Mouse (Mus musculus) kidney, postnatal 0 days (tissue): Measurements from ENCODE around the gene Bzw1. TPM values are rescaled to one million over a fixed set of nuclear protein-coding genes. Genes with fewer than 3 reads are reported as not detected.

Source experiments
- ATAC-seq: fragments of 200-750 bp; cut with Nextera tagmentation; replicated peaks from 2 replicates; pipeline ENCODE4 v1.8.0; 2017; ENCODE audit warnings: low read depth, moderate number of reproducible peaks, moderate TSS enrichment, moderate library complexity; ENCODE audit not compliant: low FRiP score
- DNase-seq: peaks from one replicate; pipeline ENCODE4 v3.0.0-alpha.2; 2016; ENCODE audit warnings: low spot score
- H3K27ac ChIP-seq: fragments of 300-500 bp; sonication (generic); 2 replicates; pipeline ENCODE4 v1.5.1; 2014; ENCODE audit warnings: mild to moderate bottlenecking
- H3K27me3 ChIP-seq: fragments of 300-500 bp; sonication (generic); 2 replicates; pipeline ENCODE4 v1.6.1; 2014; ENCODE audit warnings: low read length, mixed read lengths; ENCODE audit not compliant: insufficient read depth
- H3K36me3 ChIP-seq: fragments of 300-500 bp; sonication (generic); 2 replicates; pipeline ENCODE4 v1.6.1; 2014; ENCODE audit warnings: low read length, mixed read lengths; ENCODE audit not compliant: insufficient read depth
- H3K4me1 ChIP-seq: fragments of 300-500 bp; sonication (generic); replicated peaks from 2 replicates; pipeline ENCODE4 v1.6.1; 2014; ENCODE audit warnings: antibody characterized with exemption, low read length, mixed read lengths; ENCODE audit not compliant: insufficient read depth
- H3K4me2 ChIP-seq: fragments of 300-500 bp; sonication (generic); 2 replicates; pipeline ENCODE4 v1.6.1; 2014; ENCODE audit warnings: mild to moderate bottlenecking, low read length, moderate library complexity, mixed read lengths
- H3K4me3 ChIP-seq: fragments of 300-500 bp; sonication (generic); replicated peaks from 2 replicates; pipeline ENCODE4 v1.5.1; 2014; ENCODE audit warnings: low read depth, low read length
- H3K9ac ChIP-seq: fragments of 300-500 bp; sonication (generic); 2 replicates; pipeline ENCODE4 v1.6.1; 2014; ENCODE audit warnings: low read depth, low read length
- H3K9me3 ChIP-seq: fragments of 300-500 bp; sonication (generic); replicated peaks from 2 replicates; pipeline ENCODE4 v1.6.1; 2016; ENCODE audit warnings: low read length, inconsistent platforms, mixed read lengths
- CTCF ChIP-seq: IDR thresholded peaks from 2 replicates; pipeline ENCODE4 v1.5.1; 2016; ENCODE audit warnings: antibody characterized with exemption, low read depth, mild to moderate bottlenecking, moderate library complexity
- WGBS: fragments of 180-500 bp; shearing (Covaris S2); extraction: QIAGEN DNeasy Blood & Tissue Kit; methylation state at CpG from one replicate; pipeline ENCODE4 v1.1.7; 2014; 5-methylcytosine and 5-hydroxymethylcytosine counted together
- polyA plus RNA-seq: library from polyadenylated mRNA; unstranded; fragments of >200 nt; fragmentation: Nextera tagmentation; extraction: Ambion mirVana; gene quantifications from 2 replicates; pipeline ENCODE4 v1.2.1, GENCODE M21; 2015

The Bzw1 gene
- polyA plus RNA-seq, 1 experiment from 2014 or later: 316 TPM

- ATAC-seq (no peak), DNase-seq (no peak)
- Histone ChIP-seq H3K4me2 (no peak overlapping the region), H3K27me3 (no peaks in the 10 kb centered on the region), H3K4me1 (0 out of 2 replicates have a peak, but pooled peaks cover 3% of the 10 kb centered on the region), H3K9ac (no peak overlapping the region), H3K27ac (no peak overlapping the region), H3K4me3 (no peak overlapping the region), H3K9me3 (no peaks in the 10 kb centered on the region), H3K36me3 (peaks cover 30% of the 10 kb centered on the region)
- TF ChIP-seq CTCF: no peak
- 92% methylated on average over 3 of the region's 3 CpGs for WGBS
These were observed 2.6 kb downstream of the Bzw1 start for GRCm38 (mm10) chr1:58395341-58395740.

- no peak overlapping the region for H3K27ac ChIP-seq
- H3K4me1 ChIP-seq: 0 out of 2 replicates have a peak, but pooled peaks cover 3% of the 10 kb centered on the region
- H3K27me3 ChIP-seq: no peaks in the 10 kb centered on the region
- H3K4me2 ChIP-seq: no peak overlapping the region
- WGBS: 100% methylated on average over 1 of the region's 1 CpGs
- no peak overlapping the region for H3K9ac ChIP-seq
- peak; percentile 48 for TF ChIP-seq CTCF
- no peaks in the 10 kb centered on the region for H3K9me3 ChIP-seq
- no peak for DNase-seq
- no peak overlapping the region for H3K4me3 ChIP-seq
- peaks cover 39% of the 10 kb centered on the region for H3K36me3 ChIP-seq
- ATAC-seq: no peak
These were observed 3.5 kb downstream of the Bzw1 start for GRCm38 (mm10) chr1:58396179-58396578.

- no peak overlapping the region for H3K9ac ChIP-seq
- H3K27ac ChIP-seq: no peak overlapping the region
- H3K36me3 ChIP-seq: peaks cover 51% of the 10 kb centered on the region
- no peak overlapping the region for H3K4me2 ChIP-seq
- no peaks in the 10 kb centered on the region for H3K27me3 ChIP-seq
- no peak overlapping the region for H3K4me3 ChIP-seq
- no peak for ATAC-seq
- no peak for TF ChIP-seq CTCF
- 95% methylated on average over 6 of the region's 6 CpGs for WGBS
- no peaks in the 10 kb centered on the region for H3K9me3 ChIP-seq
- no peaks in the 10 kb centered on the region for H3K4me1 ChIP-seq
- no peak for DNase-seq
These were observed 5.0 kb downstream of the Bzw1 start for GRCm38 (mm10) chr1:58397731-58398130.

GRCm38 (mm10) chr1:58401396-58401795, 8.7 kb downstream of the Bzw1 start:
- 88% methylated on average over 6 of the region's 6 CpGs for WGBS
- no peak overlapping the region for H3K9ac ChIP-seq
- DNase-seq (no peak), ATAC-seq (no peak)
- H3K4me1 ChIP-seq: no peaks in the 10 kb centered on the region
- no peak for TF ChIP-seq CTCF
- no peaks in the 10 kb centered on the region for H3K27me3 ChIP-seq
- H3K9me3 ChIP-seq: no peaks in the 10 kb centered on the region
- no peak overlapping the region for H3K4me2 ChIP-seq
- H3K4me3 ChIP-seq: no peak overlapping the region
- H3K36me3 ChIP-seq: peaks cover 66% of the 10 kb centered on the region
- H3K27ac ChIP-seq: no peak overlapping the region

- peaks cover 59% of the 10 kb centered on the region for H3K36me3 ChIP-seq
- no peak overlapping the region for H3K4me2 ChIP-seq
- DNase-seq (no peak), ATAC-seq (no peak)
- no peak for TF ChIP-seq CTCF
- H3K4me1 ChIP-seq: no peaks in the 10 kb centered on the region
- no peak overlapping the region for H3K4me3 ChIP-seq
- no peaks in the 10 kb centered on the region for H3K9me3 ChIP-seq
- H3K27me3 ChIP-seq: no peaks in the 10 kb centered on the region
- H3K9ac ChIP-seq: no peak overlapping the region
- H3K27ac ChIP-seq: no peak overlapping the region
- WGBS: 89% methylated on average over 5 of the region's 5 CpGs
These were observed 11.0 kb downstream of the Bzw1 start for GRCm38 (mm10) chr1:58403745-58404144.

GRCm38 (mm10) chr1:58407321-58407720, 14.6 kb downstream of the Bzw1 start:
- Histone ChIP-seq H3K27ac (no peak overlapping the region), H3K4me3 (no peak overlapping the region), H3K36me3 (peaks cover 48% of the 10 kb centered on the region), H3K9ac (no peak overlapping the region), H3K4me1 (no peaks in the 10 kb centered on the region), H3K9me3 (no peaks in the 10 kb centered on the region), H3K27me3 (no peaks in the 10 kb centered on the region), H3K4me2 (no peak overlapping the region)
- WGBS: 93% methylated on average over 7 of the region's 7 CpGs
- no peak for TF ChIP-seq CTCF
- DNase-seq (no peak), ATAC-seq (no peak)

GRCm38 (mm10) chr1:58408141-58408540, 15.4 kb downstream of the Bzw1 start:
- H3K27ac ChIP-seq: no peak overlapping the region
- DNase-seq (no peak), ATAC-seq (no peak)
- no peaks in the 10 kb centered on the region for H3K27me3 ChIP-seq
- H3K9me3 ChIP-seq: no peaks in the 10 kb centered on the region
- 83% methylated on average over 6 of the region's 6 CpGs for WGBS
- no peak for TF ChIP-seq CTCF
- no peak overlapping the region for H3K9ac ChIP-seq
- H3K4me3 ChIP-seq: no peak overlapping the region
- peaks cover 47% of the 10 kb centered on the region for H3K36me3 ChIP-seq
- H3K4me2 ChIP-seq: no peak overlapping the region
- H3K4me1 ChIP-seq: no peaks in the 10 kb centered on the region
